Mouse (Mus musculus) bone marrow, adult 2 months (tissue): ENCODE measurements around the gene Uchl5. TPM values are rescaled to one million over a fixed set of nuclear protein-coding genes. Genes with fewer than 3 reads are reported as not detected.

Experiments
- H3K27ac ChIP-seq: fragments of 200-500 bp; 2 replicates; pipeline ENCODE4 v1.5.1; 2012; ENCODE audit warnings: low read depth, mild to moderate bottlenecking, control low read depth, inconsistent platforms, low read length; ENCODE audit not compliant: control insufficient read depth, poor library complexity, insufficient read depth
- H3K4me1 ChIP-seq: fragments of 200-500 bp; 2 replicates; pipeline ENCODE4 v1.6.1; 2011; ENCODE audit warnings: low read length; ENCODE audit not compliant: control insufficient read depth, insufficient read depth
- H3K4me3 ChIP-seq: fragments of 200-500 bp; replicated peaks from 2 replicates; pipeline ENCODE3; 2011; ENCODE audit warnings: mild to moderate bottlenecking, low read depth, low read length, control low read depth; ENCODE audit not compliant: control insufficient read depth
- CTCF ChIP-seq: fragments of 200-500 bp; IDR thresholded peaks from 2 replicates; pipeline ENCODE4 v1.5.1; 2011; ENCODE audit warnings: low read length, control low read depth; ENCODE audit not compliant: control insufficient read depth, insufficient read depth
- POLR2A ChIP-seq: fragments of 200-500 bp; IDR thresholded peaks from 2 replicates; pipeline ENCODE4 v1.6.1; 2011; ENCODE audit warnings: low read depth, mild to moderate bottlenecking, control low read depth, low read length, borderline replicate concordance; ENCODE audit not compliant: control insufficient read depth
- WGBS: fragments of 180-500 bp; shearing (Covaris S2); methylation state at CpG from one replicate; pipeline ENCODE4 v1.1.7; 2018; 5-methylcytosine and 5-hydroxymethylcytosine counted together
- polyA plus RNA-seq: library from polyadenylated mRNA; stranded (reverse); fragments of >200 nt; gene quantifications from 2 replicates; pipeline ENCODE4 v1.2.4, GENCODE M21; 2011; ENCODE audit warnings: low replicate concordance; ENCODE audit not compliant: missing spikeins, insufficient read depth, insufficient read length

Gene Uchl5
- polyA plus RNA-seq, 1 experiment: 90.7 TPM

- no peak for TF ChIP-seq CTCF
- TF ChIP-seq POLR2A: no peak
- H3K4me1 ChIP-seq: no peaks in the 10 kb centered on the region
- WGBS: 60% methylated on average over 8 of the region's 8 CpGs
- no peak overlapping the region for H3K4me3 ChIP-seq
- no peak overlapping the region for H3K27ac ChIP-seq
These were observed 76.6 kb downstream of the Uchl5 start for GRCm38 (mm10) chr1:143853691-143854115.

GRCm38 (mm10) chr1:143855706-143856105 is 78.6 kb downstream of the Uchl5 start:
- Histone ChIP-seq H3K27ac (no peak overlapping the region), H3K4me1 (no peaks in the 10 kb centered on the region), H3K4me3 (no peak overlapping the region)
- TF ChIP-seq POLR2A (no peak), CTCF (no peak)
- 90% methylated on average over 5 of the region's 5 CpGs for WGBS

Other genes starting within 250 kb of the Uchl5 start
- not detected in 2 replicates for gene B3galt2, start 136.6 kb upstream of the Uchl5 start, polyA plus RNA-seq
- gene Cdc73, start 74.4 kb upstream of the Uchl5 start, polyA plus RNA-seq: 17.6 and 31.6 TPM in 2 replicates
- gene Glrx2, start 60.9 kb upstream of the Uchl5 start, polyA plus RNA-seq: 37.9 and 59.9 TPM in 2 replicates
- 3.7 and 6.5 TPM in 2 replicates for gene Trove2, start 204 bp upstream of the Uchl5 start, polyA plus RNA-seq
- gene Rgs2, start 226.9 kb downstream of the Uchl5 start, polyA plus RNA-seq: 16.3 and 44.7 TPM in 2 replicates